Mouse (Mus musculus) heart, embryonic 15.5 days (tissue): ENCODE data around the gene Zfp831. TPM values are rescaled to one million over a fixed set of nuclear protein-coding genes. Genes with fewer than 3 reads are reported as not detected.
A peak's percentile ranks its signal among the peaks of the same experiment; 100 is the strongest.

Source experiments
- ATAC-seq: fragments of 200-750 bp; cut with Nextera tagmentation; replicated peaks from 2 replicates; pipeline ENCODE4 v1.8.0; 2017; ENCODE audit warnings: low read depth, moderate TSS enrichment; ENCODE audit not compliant: insufficient number of reproducible peaks, insufficient read depth, low FRiP score
- H3K27ac ChIP-seq: fragments of 300-500 bp; sonication (generic); 2 replicates; pipeline ENCODE4 v1.5.1; 2015; ENCODE audit warnings: mild to moderate bottlenecking, inconsistent platforms
- H3K27me3 ChIP-seq: fragments of 300-500 bp; sonication (generic); 2 replicates; pipeline ENCODE4 v1.6.1; 2015; ENCODE audit warnings: inconsistent platforms
- H3K36me3 ChIP-seq: fragments of 300-500 bp; sonication (generic); 2 replicates; pipeline ENCODE4 v1.6.1; 2015; ENCODE audit warnings: mild to moderate bottlenecking, inconsistent platforms
- H3K4me1 ChIP-seq: fragments of 300-500 bp; sonication (generic); replicated peaks from 2 replicates; pipeline ENCODE4 v1.6.1; 2015; ENCODE audit warnings: inconsistent platforms
- H3K4me2 ChIP-seq: fragments of 300-500 bp; sonication (generic); 2 replicates; pipeline ENCODE4 v1.6.1; 2015; ENCODE audit warnings: inconsistent platforms, mild to moderate bottlenecking, moderate library complexity
- H3K4me3 ChIP-seq: fragments of 300-500 bp; sonication (generic); 2 replicates; pipeline ENCODE4 v1.5.1; 2015; ENCODE audit warnings: mild to moderate bottlenecking, inconsistent platforms
- H3K9ac ChIP-seq: fragments of 300-500 bp; sonication (generic); 2 replicates; pipeline ENCODE4 v1.6.1; 2015; ENCODE audit warnings: mild to moderate bottlenecking, inconsistent platforms
- H3K9me3 ChIP-seq: fragments of 300-500 bp; sonication (generic); replicated peaks from 2 replicates; pipeline ENCODE4 v1.6.1; 2016; ENCODE audit warnings: inconsistent platforms
- WGBS: fragments of 180-500 bp; shearing (Covaris S2); methylation state at CpG from one replicate; pipeline ENCODE4 v1.1.7; 2015; ENCODE audit warnings: mixed read lengths; 5-methylcytosine and 5-hydroxymethylcytosine counted together
- polyA plus RNA-seq: library from polyadenylated mRNA; unstranded; fragments of >200 nt; fragmentation: Nextera tagmentation; extraction: Ambion mirVana; gene quantifications from 2 replicates; pipeline ENCODE4 v1.2.1, GENCODE M21; 2015

Gene Zfp831
- polyA plus RNA-seq: 0.01 TPM in 1 of 2 replicates, not detected in the other

- Histone ChIP-seq H3K9ac (no peak within 1 kb of the TSS), H3K4me1 (no peaks in the 10 kb centered on the region), H3K9me3 (no peaks in the 10 kb centered on the region), H3K36me3 (no peaks in the 10 kb centered on the region), H3K4me3 (no peak within 1 kb of the TSS), H3K27me3 (no peaks in the 10 kb centered on the region), H3K27ac (no peak within 1 kb of the TSS), H3K4me2 (no peak within 1 kb of the TSS)
- ATAC-seq: no peak
- 77% methylated on average over 18 of the region's 18 CpGs for WGBS
Observed at GRCm38 (mm10) chr2:174643448-174644144, at the start of gene Zfp831. Gene Zfp831, plus strand, starts transcription at chr2:174643534.

DNA sequence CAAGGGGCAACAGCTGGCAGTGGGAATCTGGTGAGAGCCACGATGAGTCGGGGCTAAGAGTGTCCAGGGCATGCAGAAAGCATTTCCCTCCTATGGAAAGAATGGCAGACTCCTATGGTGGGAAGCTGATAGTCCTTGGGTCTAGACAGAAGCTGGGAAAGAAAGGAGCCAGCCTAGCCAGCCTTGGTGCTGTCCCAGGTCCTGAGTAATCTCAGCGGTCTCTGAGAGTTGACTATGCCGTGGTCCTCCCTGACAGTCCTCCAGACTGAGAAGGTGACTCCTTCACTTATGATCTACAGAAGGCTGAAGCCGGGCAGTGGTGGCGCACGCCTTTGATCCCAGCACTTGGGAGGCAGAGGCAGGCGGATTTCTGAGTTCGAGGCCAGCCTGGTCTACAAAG is 48.4 kb upstream of the Zfp831 start:
- no peak for ATAC-seq
- 64% methylated on average over 9 of the region's 9 CpGs for WGBS
- no peaks in the 10 kb centered on the region for H3K36me3 ChIP-seq
- no peak overlapping the region for H3K4me2 ChIP-seq
- peaks cover 11% of the 10 kb centered on the region for H3K4me1 ChIP-seq
- no peak overlapping the region for H3K9ac ChIP-seq
- no peaks in the 10 kb centered on the region for H3K9me3 ChIP-seq
- no peak overlapping the region for H3K4me3 ChIP-seq
- H3K27ac ChIP-seq: no peak overlapping the region
- no peaks in the 10 kb centered on the region for H3K27me3 ChIP-seq

DNA sequence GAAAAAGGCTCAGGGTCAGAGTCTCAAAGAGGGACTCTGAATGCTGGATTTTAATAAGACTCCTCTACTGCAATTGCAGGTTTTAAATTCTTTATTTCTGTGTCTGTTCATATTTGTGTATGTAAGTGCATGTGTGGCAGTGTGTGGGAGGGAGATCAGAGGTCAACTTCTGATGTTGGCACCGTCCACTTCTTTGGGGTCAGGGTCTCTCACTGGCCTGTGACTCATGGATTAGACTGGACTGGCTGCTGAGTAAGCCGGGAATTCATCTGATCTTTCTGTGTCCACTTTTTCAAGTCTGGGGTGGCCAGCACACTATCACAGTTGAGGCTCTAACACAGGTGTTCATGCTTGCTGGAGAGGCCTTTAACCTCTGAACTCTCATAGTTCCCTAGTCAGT is 47.7 kb upstream of the Zfp831 start:
- Histone ChIP-seq H3K9me3 (no peaks in the 10 kb centered on the region), H3K4me3 (no peak overlapping the region), H3K4me2 (no peak overlapping the region), H3K36me3 (no peaks in the 10 kb centered on the region), H3K27ac (no peak overlapping the region), H3K4me1 (peaks cover 12% of the 10 kb centered on the region), H3K27me3 (no peaks in the 10 kb centered on the region), H3K9ac (no peak overlapping the region)
- WGBS: 64% methylated on average over 2 of the region's 2 CpGs
- ATAC-seq: no peak

- WGBS: 84% methylated on average over 15 of the region's 15 CpGs
- H3K27me3 ChIP-seq: no peaks in the 10 kb centered on the region
- no peak overlapping the region for H3K4me3 ChIP-seq
- H3K4me1 ChIP-seq: peaks cover 12% of the 10 kb centered on the region
- H3K9me3 ChIP-seq: no peaks in the 10 kb centered on the region
- no peaks in the 10 kb centered on the region for H3K36me3 ChIP-seq
- no peak overlapping the region for H3K27ac ChIP-seq
- H3K4me2 ChIP-seq: no peak overlapping the region
- no peak for ATAC-seq
- H3K9ac ChIP-seq: no peak overlapping the region
Observed at GRCm38 (mm10) chr2:174596457-174596856, 46.9 kb upstream of the Zfp831 start.

GRCm38 (mm10) chr2:174598451-174598850 is 44.9 kb upstream of the Zfp831 start:
- Histone ChIP-seq H3K9ac (no peak overlapping the region), H3K27ac (peak overlapping the region; percentile 68; the same call in 1 of the 2 replicates), H3K4me2 (no peak overlapping the region), H3K27me3 (no peaks in the 10 kb centered on the region), H3K36me3 (no peaks in the 10 kb centered on the region), H3K9me3 (no peaks in the 10 kb centered on the region), H3K4me3 (no peak overlapping the region), H3K4me1 (peaks cover 21% of the 10 kb centered on the region)
- no peak for ATAC-seq
- WGBS: 58% methylated on average over 12 of the region's 12 CpGs

DNA sequence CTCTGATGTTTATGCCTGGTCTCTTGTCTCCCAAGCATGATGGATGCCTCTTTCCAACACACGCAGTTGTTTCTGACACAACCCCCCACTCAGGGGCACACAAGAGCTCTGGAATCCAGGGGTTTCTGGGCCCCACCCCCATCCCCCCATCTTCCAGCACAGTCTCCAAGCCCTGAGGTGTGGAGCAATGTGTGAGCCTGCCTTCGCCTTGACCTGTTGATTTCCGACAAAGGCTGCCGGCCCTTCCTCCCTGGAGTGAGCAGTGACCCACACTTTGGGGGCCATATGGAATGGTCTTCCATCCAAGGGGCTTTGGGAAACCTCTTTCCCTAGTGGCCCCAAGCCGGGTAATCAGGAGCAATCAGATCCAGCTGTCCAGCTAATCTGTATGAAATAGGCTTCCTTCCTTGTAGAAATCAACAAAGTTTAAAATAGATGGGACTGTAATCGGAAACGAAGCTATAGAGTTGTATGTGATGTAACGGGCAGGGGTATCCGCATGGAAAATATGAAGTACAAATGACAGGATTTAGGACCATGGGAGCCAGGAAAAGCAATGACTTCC is 44.2 kb upstream of the Zfp831 start:
- WGBS: 68% methylated on average over 9 of the region's 9 CpGs
- Histone ChIP-seq H3K9me3 (no peaks in the 10 kb centered on the region), H3K9ac (no peak overlapping the region), H3K4me1 (peaks cover 21% of the 10 kb centered on the region), H3K27me3 (no peaks in the 10 kb centered on the region), H3K4me3 (no peak overlapping the region), H3K36me3 (no peaks in the 10 kb centered on the region), H3K27ac (peak overlapping the region; percentile 68), H3K4me2 (no peak overlapping the region)
- peak; percentile 20; the same call in 1 of the 2 replicates for ATAC-seq

- no peak overlapping the region for H3K4me3 ChIP-seq
- ATAC-seq: peak; percentile 34
- H3K27ac ChIP-seq: peak overlapping the region; percentile 68
- no peaks in the 10 kb centered on the region for H3K27me3 ChIP-seq
- WGBS: 41% methylated on average over 9 of the region's 9 CpGs
- no peaks in the 10 kb centered on the region for H3K9me3 ChIP-seq
- H3K4me1 ChIP-seq: peaks cover 21% of the 10 kb centered on the region
- no peak overlapping the region for H3K4me2 ChIP-seq
- no peaks in the 10 kb centered on the region for H3K36me3 ChIP-seq
- H3K9ac ChIP-seq: no peak overlapping the region
Observed at GRCm38 (mm10) chr2:174599853-174600271, 43.5 kb upstream of the Zfp831 start.

DNA sequence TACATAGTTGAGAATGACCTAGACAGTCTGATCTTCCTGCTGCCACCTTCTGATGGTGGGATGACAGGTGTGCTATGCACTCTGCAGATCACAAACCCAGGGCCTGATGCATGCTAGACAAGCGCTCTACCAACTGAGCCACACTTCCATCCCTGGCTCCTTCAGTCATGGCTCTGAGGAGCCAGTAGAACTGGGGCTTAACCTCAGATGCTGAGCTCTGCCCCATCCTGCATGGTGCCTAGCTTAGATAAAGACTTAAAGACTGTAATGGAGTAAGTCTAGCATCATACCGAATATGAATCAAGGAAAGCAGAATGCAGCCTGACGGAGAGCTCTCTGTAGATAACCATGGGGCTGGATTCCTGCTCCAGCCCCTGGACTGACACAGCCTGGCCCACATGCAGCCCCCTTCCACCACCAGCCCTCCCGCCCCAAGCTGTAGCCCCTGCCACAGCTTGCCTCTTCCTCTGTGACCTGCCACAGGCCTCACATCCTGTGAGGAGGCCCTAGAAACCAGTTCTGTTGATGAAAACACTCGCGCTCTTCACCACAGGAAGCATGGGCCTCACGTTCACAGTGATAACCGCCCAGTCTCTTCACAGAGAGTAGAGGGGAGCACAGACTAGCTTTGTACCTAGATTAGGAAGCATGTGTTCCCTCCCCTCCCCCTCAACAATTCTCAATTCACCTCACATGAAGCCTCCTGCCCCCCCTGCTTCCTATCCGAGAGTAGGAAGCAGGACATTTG is 41.2 kb upstream of the Zfp831 start:
- H3K4me3 ChIP-seq: no peak overlapping the region
- ATAC-seq: peak; percentile 72
- H3K9me3 ChIP-seq: no peaks in the 10 kb centered on the region
- no peak overlapping the region for H3K9ac ChIP-seq
- H3K4me1 ChIP-seq: peaks cover 21% of the 10 kb centered on the region
- no peaks in the 10 kb centered on the region for H3K27me3 ChIP-seq
- WGBS: 29% methylated on average over 9 of the region's 9 CpGs
- peak overlapping the region; percentile 71 for H3K27ac ChIP-seq
- no peaks in the 10 kb centered on the region for H3K36me3 ChIP-seq
- H3K4me2 ChIP-seq: no peak overlapping the region

DNA sequence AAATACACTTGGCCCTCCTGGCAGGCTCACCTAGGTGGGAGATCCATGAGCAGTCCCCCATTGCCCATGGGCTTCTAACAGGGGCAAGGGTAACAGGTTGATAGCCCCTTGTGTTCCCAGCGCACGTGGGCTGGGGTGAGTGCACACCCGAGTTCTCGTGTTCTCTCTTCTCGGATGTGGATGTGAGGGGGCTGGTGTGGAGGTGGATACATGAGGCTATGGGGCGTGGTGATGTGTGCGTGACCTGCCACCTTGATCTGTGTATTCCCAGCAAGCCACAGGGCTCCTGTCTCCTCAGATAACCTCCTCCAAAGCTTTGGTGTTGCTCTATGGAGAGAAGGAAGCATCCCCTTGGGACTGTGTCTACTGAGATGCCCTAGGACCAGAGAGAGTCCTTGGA is 40.0 kb upstream of the Zfp831 start:
- 83% methylated on average over 7 of the region's 7 CpGs for WGBS
- peak overlapping the region; percentile 71 for H3K27ac ChIP-seq

DNA sequence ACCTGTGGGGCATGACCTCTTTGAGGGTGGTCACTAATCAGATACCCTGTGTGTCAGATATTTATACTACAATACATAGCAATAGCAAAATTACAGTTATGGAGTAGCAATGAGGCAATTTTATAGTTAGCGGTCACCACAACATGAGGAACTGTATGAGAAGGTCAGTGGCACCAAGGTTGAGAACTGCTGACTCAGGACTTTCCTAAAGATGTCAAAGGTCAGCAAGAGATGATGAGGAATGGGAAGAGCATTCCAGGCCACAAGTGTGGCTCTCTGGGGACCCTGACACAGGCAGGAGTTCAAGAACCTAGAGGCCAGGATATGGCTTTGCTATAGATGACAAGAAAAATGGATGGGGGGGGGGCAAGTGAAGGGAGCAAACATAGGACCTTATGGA is 38.3 kb upstream of the Zfp831 start:
- Histone ChIP-seq H3K27ac (no peak overlapping the region), H3K4me2 (no peak overlapping the region), H3K36me3 (no peaks in the 10 kb centered on the region), H3K4me3 (no peak overlapping the region), H3K4me1 (peaks cover 10% of the 10 kb centered on the region), H3K9ac (no peak overlapping the region), H3K27me3 (no peaks in the 10 kb centered on the region), H3K9me3 (no peaks in the 10 kb centered on the region)
- ATAC-seq: no peak
- WGBS: 88% methylated on average over 1 of the region's 1 CpGs

More for the DNA sequence above, 40.0 kb upstream of the Zfp831 start:
- ATAC-seq: no peak
- Histone ChIP-seq H3K36me3 (no peaks in the 10 kb centered on the region), H3K4me1 (peaks cover 21% of the 10 kb centered on the region), H3K4me3 (no peak overlapping the region), H3K27me3 (no peaks in the 10 kb centered on the region), H3K9ac (no peak overlapping the region), H3K9me3 (no peaks in the 10 kb centered on the region), H3K4me2 (no peak overlapping the region)

GRCm38 (mm10) chr2:174605442-174606087 is 37.8 kb upstream of the Zfp831 start:
- no peaks in the 10 kb centered on the region for H3K9me3 ChIP-seq
- no peaks in the 10 kb centered on the region for H3K27me3 ChIP-seq
- peaks cover 9% of the 10 kb centered on the region for H3K4me1 ChIP-seq
- no peak overlapping the region for H3K4me2 ChIP-seq
- WGBS: 67% methylated on average over 4 of the region's 4 CpGs
- no peak for ATAC-seq
- H3K4me3 ChIP-seq: no peak overlapping the region
- H3K9ac ChIP-seq: no peak overlapping the region
- no peaks in the 10 kb centered on the region for H3K36me3 ChIP-seq
- peak overlapping the region; percentile 8; the same call in 1 of the 2 replicates for H3K27ac ChIP-seq
